Mouse (Mus musculus): ENCODE measurements around the gene Lsamp.

Lsamp gene

DNA sequence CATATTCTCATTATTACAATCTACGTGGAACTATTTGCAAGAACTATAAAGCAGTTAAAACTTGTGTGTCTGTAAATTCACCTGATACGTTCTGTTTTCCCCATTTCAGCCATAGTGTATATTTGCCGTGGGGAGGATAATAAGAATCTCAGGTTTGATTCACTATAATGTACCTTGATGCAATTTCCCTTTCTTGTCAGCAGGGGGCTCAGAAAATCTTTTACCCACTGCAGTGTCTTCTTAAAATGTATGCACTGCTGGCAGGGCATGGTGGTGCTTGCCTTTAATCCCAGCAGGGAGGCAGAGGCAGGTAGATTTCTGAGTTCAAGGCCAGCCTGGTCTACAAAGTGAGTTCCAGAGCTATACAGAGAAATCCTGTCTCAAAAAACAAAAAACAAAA lies 287.7 kb downstream of the Lsamp start:
- DNase-seq (ENCODE audit: low read depth, low spot score), result no peak

GRCm38 (mm10) chr16:40290132-40290531 lies 306.0 kb downstream of the Lsamp start:
- no peak for DNase-seq (ENCODE audit: low read depth, low spot score)

- no peak for DNase-seq (ENCODE audit: low read depth, low spot score)
Measured at GRCm38 (mm10) chr16:40294296-40294882, 310.2 kb downstream of the Lsamp start.

GRCm38 (mm10) chr16:40295240-40295639 lies 311.1 kb downstream of the Lsamp start:
- DNase-seq (ENCODE audit: low read depth, low spot score), result no peak

- no peak for DNase-seq (ENCODE audit: low read depth, low spot score)
Measured at GRCm38 (mm10) chr16:40307666-40308065, 323.5 kb downstream of the Lsamp start.

DNA sequence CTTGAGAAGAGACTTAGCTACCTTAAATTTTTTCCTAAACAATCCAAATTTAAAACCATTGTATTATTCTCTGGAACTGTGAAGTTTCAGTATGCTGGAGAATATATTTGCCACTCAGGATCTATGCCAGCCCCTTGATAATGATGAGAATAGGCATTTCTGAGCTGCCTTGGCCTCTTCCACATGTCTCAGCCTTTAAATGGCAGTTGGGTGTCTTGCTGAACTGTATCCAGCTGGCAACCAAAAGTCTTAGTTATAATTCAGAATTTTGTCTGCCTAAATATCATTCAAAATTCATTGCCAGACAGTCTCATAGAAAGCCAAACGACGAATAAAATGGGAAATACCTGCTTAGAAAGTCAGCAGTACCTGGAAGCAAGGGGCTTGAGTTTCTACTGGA lies 332.0 kb downstream of the Lsamp start:
- no peak for DNase-seq (ENCODE audit: low read depth, low spot score)

DNA sequence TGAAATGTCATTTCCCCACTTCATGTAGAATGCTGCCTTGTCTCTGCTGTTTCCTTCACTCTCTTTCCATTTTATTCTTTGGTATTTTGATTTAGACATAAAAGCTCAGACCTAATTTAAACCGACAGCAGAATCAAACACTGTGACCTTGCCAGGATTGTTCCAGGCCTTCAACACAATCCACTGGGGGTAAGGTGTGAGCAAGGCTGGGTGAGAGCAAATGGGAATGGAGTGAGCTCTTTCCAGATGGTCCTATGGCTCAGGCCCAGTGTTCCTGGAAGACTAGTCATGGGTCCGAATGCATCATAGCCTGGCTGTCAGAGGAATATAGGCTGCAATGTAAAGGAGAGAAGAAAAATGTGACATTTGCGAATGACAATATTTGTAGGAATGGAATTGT lies 340.6 kb downstream of the Lsamp start:
- DNase-seq (ENCODE audit: low read depth, low spot score), result no peak

- no peak for DNase-seq (ENCODE audit: low read depth, low spot score)
Measured at GRCm38 (mm10) chr16:40328249-40328820, 344.2 kb downstream of the Lsamp start.

DNA sequence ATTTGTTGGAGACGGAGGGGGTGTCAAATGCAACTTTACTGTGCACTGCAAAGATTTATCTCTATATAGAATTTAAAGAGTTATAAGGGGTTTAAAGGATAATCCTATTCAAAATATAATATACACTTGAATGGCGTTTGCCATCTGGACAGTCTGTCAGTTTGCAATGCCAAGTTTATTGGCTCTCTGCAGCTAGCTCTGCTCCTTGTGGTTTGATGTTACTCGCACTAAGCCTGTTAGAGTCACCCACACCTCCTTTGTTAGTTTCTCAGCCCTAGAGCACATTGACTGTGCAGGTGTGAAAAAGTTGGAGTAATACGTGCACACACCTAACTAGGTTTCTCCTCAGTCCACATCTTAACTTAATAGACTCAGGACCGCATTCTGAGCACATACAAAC lies 385.5 kb downstream of the Lsamp start:
- DNase-seq (ENCODE audit: low read depth, low spot score), result no peak

DNA sequence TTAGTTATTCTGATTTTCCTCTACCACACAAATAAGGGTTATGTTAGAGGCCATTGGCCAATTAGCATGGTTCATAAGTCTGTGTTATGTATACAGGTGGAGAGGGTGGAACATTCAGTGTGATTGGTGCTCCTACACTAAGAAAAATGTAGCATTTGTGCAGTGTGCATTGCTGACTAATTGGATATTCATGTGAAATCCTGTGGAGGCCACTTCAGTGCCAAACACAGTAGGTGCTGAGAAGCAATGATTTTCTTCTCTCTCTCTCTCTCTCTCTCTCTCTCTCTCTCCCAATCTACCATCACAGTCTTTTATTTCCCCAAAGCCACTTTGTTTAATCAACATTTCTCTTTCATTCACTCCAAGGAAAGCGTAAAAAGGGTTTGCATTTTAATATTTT lies 387.1 kb downstream of the Lsamp start:
- no peak for DNase-seq (ENCODE audit: low read depth, low spot score)

- no peak for DNase-seq (ENCODE audit: low read depth, low spot score)
Measured at GRCm38 (mm10) chr16:40375314-40375713, 391.2 kb downstream of the Lsamp start.

DNA sequence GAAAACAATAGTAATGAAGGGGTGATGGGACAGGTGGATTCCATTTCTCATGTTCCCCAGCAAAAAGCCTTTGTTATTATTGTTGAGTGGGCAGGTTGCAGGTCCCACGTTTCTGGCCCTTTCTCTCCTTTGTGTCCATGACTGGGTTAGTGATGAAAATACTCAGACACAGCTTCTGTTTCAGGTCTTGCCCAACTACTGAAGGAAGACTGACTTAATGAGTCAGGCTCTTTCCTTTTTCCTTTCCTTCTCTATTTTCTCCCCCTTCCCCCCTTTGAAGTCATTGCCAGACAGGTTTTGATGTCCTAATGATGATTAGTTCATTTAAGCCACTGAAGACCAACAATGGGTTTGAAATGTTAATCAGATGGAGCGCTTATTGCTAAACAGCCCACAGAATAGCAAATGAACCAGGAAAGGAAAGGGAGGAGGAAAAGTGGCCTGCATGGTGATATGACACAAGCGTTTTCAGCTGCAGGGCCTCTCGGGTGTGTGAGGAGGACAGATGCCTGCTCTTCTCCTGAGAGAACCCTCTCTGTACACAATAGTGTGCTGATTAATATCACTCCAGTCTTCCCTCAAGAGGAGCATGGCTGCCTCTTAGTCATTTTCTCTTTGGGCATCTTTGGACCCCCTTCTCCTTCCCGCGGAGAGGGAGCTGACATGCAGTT lies 393.1 kb downstream of the Lsamp start:
- no peak for DNase-seq (ENCODE audit: low read depth, low spot score)

GRCm38 (mm10) chr16:40392106-40392505 lies 407.9 kb downstream of the Lsamp start:
- DNase-seq (ENCODE audit: low read depth, low spot score), result no peak

DNA sequence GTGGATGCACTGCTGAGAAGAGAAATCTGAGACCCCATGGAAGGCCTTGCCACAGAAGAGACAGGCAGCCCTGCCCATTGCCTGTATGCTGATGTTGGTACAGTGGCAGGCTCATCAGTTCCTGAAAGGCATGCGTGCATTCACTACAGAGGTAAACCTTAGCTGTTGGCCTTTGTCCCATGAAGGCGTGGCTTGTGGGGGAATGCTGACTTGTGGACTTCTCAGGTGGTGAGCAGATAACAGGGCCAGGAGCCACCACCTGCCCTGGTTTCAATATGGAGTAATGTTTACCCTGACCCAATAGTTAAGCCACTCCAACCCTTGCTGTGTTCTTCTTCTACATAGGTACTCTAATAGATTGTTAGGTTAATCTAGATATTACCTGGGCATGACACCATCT lies 415.4 kb downstream of the Lsamp start:
- DNase-seq (ENCODE audit: low read depth, low spot score), result no peak

GRCm38 (mm10) chr16:40434280-40434679 lies 450.1 kb downstream of the Lsamp start:
- no peak for DNase-seq (ENCODE audit: low read depth, low spot score)

- no peak for DNase-seq (ENCODE audit: low read depth, low spot score)
Measured at GRCm38 (mm10) chr16:40436415-40436814, 452.3 kb downstream of the Lsamp start.

DNA sequence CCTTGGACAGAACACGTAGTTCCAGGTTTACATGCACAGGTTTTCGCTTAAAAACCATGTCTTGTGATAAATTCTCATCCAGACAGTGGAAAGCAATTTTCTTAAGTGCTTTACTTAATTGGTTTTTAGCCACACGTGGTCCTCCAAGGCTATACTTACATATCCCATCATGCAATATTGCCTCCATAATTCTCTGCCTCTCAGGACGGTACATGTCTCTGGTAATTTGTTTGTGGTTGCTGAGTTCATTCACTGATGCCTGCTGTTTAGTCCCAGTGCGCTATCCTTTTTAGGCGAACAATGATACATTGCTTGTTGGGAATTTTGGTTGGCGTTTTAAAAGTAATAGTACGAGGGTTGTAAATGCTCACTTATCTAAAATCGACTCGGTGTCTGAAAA lies 453.7 kb downstream of the Lsamp start:
- no peak for DNase-seq (ENCODE audit: low read depth, low spot score)

GRCm38 (mm10) chr16:40438876-40439275 lies 454.7 kb downstream of the Lsamp start:
- no peak for DNase-seq (ENCODE audit: low read depth, low spot score)

DNA sequence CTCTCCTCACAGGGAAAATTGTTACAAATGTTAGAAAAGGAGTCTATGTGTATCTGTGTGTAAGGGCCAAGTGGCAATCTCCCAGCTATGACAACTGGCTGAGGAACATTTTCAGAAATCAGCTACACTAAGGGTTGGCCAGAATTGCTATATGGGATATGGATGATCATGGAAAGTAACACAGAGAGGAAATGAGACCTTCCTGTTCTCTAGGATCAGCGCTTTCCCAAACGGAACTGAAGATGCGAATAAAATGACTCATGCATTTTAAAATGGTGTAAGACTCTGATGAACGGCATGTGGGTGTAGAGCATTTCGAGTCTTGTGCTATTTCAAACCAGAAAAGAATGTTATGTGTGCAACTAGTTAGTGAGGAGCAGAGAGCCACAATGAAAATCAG lies 462.4 kb downstream of the Lsamp start:
- DNase-seq (ENCODE audit: low read depth, low spot score), result no peak

- no peak for DNase-seq (ENCODE audit: low read depth, low spot score)
Measured at GRCm38 (mm10) chr16:40463411-40464058, 479.4 kb downstream of the Lsamp start.

- DNase-seq (ENCODE audit: low read depth, low spot score), result no peak
Measured at GRCm38 (mm10) chr16:40466596-40466995, 482.4 kb downstream of the Lsamp start.

- no peak for DNase-seq (ENCODE audit: low read depth, low spot score)
Measured at GRCm38 (mm10) chr16:40470946-40471345, 486.8 kb downstream of the Lsamp start.

- no peak for DNase-seq (ENCODE audit: low read depth, low spot score)
Measured at GRCm38 (mm10) chr16:40471967-40472366, 487.8 kb downstream of the Lsamp start.
